Mouse (Mus musculus) lung, postnatal 0 days (tissue): ENCODE data around the gene Wdr63.

Experiments used
- CTCF ChIP-seq: IDR thresholded peaks from 2 replicates; pipeline ENCODE4 v1.5.1; 2016; ENCODE audit warnings: antibody characterized with exemption, mild to moderate bottlenecking
- EP300 ChIP-seq: IDR thresholded peaks from 2 replicates; pipeline ENCODE4 v1.6.1; 2016; ENCODE audit warnings: antibody characterized with exemption, mild to moderate bottlenecking, control low read depth

GRCm38 (mm10) chr3:146053873-146054272 is 54.1 kb downstream of the Wdr63 start:
- TF ChIP-seq CTCF (no peak), EP300 (no peak)
